Mouse (Mus musculus): ENCODE data around the gene Ccdc57.

The Ccdc57 gene

DNA sequence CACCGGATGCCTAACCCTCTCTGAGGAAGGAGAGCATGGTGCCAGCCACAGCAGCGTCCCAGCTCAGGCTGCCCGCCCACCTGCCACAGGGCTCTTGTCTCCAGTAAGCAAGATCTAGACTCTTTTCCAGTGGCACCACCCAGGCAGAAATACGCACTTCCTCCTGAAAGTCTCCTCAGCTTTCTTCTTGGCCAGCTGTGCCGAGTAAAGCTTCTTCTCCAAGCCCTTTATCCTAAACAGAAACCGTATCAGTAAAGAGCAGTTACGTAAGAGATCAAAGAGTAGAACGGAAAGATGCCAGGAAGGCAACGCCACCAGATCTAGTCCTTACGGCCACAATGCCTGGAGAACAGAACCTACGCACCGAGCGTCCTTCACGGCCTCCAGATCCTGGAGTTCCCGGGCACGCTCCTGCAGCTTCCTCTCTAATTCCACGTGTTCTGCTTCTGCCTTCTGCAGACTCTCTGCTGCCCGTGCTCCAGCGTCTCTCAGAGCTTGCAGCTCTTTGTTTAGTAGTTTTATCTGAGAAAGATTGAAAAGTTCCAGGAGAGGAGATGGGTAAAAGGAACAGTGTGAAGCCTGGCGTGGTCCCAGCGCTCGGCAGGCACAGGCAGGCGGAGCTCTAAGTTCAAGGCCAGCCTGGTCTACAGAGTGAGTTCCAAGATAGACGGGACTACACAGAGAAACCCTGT is 29.4 kb downstream of the Ccdc57 start:
- WGBS, result 63% methylated on average over 24 of the region's 24 CpGs

DNA sequence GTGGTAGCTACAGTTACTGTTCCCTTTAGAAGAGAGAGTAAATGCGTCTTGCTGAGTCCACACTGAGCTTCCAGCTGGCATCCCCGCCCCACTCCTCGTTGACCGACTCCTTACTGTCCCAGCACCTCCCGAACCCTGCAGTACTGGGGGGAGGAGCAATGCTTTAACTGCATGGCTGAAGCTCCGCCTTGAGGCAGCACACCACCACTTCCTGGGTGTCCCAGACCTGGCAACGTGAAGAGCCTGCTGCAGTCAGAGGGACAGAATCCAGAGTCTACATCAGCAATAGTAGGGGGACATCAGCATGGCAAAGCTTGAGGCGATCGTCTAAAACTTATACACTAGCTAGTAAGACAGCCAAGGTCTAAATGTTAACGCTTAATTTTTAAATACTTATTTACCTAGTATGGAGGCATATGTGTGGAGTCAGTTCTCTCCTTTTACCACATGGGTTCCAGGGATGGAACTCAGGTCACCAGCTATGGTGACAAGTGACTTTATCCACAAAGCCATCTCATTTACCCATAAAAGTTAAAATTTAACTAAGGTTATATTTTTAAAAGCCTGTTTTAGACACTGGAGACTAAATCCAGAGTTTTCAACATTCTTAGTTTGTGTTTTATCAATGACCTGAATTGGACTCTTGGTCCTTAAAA is 30.1 kb downstream of the Ccdc57 start:
- 63% methylated on average over 10 of the region's 10 CpGs for WGBS

DNA sequence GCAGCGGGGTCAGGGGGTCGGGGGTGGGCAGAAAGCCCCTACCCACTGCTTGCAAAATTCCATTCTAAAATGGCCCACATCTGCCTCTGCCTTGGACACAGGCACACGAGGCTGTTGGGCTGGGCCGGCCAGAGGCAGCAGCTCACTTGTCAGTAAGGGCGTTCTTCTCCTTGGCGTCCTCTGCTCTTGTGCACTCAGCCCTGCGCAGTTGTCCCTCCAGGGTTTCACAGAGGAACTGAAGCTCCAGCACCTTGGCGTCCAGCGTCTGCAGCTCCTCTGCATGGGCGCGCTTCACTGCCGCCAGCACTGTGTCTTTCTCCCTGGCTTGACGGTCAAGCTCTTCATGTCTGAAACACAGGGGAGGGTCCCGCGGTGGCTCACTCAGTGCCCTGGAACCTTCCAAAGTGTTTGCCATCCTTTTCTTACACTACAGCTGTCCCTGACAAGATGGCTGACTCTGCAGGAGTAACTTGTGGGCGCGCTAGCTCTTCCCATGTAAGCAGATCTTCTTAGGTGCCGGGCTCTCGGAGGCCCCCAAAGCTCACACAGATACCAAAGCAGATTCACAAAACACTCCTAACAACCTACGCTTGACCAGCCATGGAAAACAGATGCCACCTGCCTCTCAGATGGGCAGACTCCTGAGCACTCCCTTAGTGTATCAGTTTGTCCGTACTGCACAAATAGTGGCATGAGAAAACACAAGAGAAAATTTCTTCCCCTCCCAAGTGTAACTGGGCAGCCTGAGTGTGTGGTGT is 30.8 kb downstream of the Ccdc57 start:
- 88% methylated on average over 21 of the region's 21 CpGs for WGBS

DNA sequence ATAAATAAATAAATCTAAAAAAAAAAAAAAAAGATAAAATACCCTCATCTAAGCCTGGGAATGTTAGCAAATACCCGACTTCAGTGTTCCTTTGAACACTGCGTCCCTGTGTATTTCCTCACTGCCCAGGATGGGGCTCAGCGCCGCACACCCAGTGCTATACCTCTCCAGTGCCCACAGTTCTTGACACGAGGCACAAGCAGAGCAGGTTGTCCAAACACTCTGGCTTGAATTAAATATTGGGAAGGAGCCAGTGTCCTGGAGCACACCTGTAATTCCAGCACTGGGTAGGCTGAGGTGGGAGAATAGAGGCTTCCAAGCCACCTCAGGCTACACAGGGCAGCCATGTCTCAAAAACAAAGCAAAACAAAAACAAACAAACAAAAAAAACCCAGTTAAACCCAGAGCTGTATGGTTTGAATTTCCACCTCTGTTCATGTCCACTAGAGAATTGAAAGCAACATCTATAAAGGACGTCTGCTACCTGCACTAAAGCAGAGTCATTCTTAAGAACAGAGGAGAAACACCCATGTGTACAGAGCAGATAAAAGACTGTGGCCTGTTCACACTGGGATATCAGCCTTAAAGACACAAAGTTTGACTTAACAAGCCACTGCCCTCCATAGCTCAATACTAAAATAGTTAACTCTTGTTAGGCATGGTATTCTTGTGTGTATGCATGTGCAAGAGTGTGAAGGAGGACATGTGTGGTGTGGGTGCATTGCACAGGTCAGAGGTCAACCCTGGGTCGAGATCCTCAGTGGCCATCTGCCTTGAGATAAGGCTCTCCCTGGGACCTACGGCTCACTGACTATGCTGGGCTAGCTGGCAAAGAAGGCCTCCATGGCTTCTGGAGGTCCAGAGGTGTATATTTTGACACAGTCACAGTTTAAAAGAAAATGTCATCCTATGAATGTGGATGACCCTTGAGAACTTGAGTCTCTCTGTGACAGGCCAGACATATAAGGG is 32.1 kb downstream of the Ccdc57 start:
- WGBS, result 92% methylated on average over 8 of the region's 8 CpGs

DNA sequence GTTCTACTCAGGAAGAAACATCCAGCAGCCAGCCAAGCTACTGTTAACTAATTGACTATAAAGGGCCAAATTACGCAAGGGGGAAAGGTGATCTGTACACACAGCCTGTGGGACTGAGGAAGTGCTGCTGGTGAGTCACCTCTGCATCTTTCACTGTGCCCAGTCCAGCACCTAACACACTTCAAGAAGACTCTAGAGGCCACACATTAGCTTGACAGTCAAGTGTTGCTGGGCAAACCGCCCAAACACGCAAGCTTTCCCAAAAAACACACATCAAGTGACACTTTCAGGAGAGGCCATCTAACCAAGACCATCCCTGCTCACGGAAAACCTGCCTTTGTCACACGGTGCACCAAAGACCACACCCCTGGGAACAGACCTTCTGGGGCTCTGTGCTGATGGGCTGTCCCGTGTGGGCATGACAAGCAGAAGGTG is 34.5 kb downstream of the Ccdc57 start:
- 93% methylated on average over 6 of the region's 6 CpGs for WGBS

DNA sequence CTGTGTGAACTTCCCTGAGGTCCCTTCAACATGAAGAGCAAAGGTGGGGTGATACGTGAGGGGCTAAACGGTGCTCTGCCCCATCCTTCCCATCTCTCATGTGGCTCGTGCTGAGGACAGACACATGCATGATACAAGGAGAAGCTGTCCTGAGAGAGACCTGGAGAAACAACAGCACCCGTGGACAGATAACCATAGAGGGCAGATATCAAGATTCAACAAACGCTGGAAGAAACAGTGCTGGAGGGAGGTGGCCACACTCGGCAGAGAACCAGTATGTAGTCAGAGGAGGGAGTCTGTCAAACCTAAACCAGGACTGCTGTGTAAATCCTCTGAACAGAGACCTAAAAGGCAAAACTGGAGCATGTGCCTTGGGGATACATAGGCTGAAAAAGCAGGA is 37.2 kb downstream of the Ccdc57 start:
- WGBS, result 92% methylated on average over 6 of the region's 6 CpGs

DNA sequence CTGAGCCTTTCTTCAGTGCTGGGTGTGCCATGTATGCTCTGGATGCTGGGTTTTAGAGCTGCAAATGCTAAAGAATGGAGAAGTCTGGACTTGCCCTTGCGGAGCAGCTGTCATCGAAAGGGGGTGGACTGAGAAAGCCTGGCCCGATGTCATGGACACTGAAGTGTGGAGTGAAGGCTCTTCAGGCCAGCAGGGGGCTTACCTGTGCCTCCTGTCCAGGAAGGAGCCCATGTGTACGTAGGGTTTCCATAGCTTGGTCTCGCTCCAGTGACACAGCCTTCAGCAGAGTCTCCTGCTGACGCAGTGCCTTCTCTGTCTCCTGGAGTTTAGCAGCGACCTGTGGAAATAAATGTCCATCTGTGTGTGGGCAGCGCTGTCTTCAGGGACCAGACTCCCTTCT is 38.3 kb downstream of the Ccdc57 start:
- 75% methylated on average over 8 of the region's 8 CpGs for WGBS

DNA sequence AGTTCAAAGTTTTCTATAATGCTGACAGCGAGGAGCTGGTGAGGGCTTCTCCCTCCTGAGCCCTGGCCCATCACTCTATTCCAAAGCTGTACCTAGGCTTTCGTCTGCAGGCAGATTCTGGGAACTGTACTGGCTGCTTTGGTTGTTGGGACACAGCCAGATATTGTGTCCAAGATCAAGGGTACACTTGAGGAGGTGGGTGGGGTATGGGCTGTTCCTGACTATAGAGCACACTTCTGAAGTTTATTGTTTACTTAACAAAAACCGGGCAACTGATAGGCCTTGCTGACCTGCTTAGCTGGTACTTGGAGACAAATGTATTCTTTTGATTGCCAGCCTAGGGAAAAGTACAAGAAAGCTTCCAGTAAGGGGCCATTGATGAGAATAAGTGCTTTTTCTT is 43.5 kb downstream of the Ccdc57 start:
- 62% methylated on average over 3 of the region's 3 CpGs for WGBS

DNA sequence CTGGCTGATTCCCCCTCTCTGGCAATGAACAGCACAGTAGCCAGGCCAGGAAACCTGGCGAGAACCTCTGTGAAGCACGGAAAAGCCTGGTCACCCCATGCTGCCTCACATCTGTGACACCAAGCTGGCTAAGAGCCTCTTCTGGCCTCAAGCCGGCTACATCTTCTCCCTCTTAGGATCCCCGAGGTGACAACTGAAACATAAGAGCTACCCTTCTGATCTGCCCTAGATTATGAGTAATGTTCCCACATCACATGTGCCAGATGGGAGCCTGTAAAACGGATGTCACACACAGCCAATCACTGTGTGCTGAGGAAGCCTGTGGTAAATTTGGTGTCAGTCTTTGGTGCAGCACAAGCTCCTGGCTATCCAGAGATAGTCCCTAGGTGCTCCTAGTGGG is 44.0 kb downstream of the Ccdc57 start:
- 53% methylated on average over 5 of the region's 5 CpGs for WGBS

DNA sequence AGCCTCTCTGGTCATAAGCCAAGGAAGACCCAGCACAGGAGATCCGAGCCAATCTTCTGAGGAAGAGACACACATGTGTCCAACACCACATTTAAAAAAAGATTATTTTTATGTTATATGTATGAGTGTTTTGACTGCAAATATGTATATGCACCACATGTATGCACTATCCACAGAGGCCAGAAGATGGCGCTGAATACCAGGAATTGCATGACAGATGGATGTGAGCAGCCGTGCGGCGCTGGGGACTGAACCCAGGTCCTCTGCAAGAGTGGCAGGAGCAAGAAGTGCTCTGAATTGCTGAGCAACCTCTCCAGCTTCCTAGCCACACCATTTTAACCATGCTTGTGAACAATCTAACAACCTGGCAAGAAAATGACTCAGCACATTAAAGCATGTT is 45.2 kb downstream of the Ccdc57 start:
- 90% methylated on average over 5 of the region's 5 CpGs for WGBS

DNA sequence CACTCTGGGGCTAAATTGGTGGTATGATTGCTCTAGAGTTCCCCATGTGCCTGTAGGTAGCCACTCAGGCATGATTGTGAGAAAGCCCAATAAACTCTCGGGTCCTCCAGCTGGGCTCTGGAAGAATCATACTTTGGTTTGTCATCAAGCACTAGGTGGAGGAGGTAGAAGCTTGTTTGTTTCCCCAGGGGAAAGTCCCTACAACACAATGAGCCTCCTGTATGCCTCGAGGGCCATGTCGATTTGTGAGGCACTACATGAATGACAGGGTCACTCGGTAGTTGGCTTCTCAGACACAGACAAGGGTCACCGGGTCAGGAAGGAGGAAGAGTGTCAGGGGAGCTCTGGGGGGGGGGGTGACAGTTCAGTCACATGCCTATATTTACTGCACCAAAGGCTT is 46.2 kb downstream of the Ccdc57 start:
- 74% methylated on average over 5 of the region's 5 CpGs for WGBS

DNA sequence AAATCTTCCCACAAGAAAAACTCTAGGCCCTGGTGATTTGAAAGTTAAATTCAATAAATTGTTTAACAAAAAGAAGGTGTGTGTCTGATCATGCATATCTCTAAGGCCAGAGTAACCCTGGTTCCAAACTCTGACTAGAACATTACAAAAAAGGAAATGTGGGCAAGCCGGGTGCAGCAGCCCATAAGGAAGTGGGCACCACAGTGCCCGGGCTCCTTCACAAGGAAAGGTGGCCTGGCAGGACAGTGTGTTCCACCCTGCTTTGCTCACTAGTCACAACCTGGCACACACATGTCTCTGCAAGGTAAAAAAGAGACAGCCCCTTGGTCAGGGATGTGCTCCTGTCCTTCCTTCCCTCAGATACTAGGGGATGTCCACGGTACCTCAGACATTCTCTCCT is 49.1 kb downstream of the Ccdc57 start:
- 89% methylated on average over 3 of the region's 3 CpGs for WGBS

DNA sequence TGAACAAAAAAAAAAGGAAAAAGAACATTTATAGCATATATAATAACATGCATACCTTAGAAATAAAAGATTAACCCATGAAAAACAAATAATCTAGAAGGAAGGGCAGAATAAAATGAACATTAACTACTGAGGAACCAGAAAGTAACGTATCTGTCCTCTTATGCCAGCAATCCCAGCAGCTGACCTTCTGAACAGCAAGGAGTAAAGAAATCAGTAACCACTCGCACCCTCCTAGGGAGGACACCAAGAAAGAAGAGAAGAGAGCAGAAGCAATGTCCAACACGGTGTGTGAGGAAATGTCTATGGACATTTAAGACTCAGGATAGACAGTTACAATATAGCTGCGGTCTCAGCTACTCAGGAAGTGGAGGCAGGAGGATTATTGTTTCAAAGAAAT is 49.7 kb downstream of the Ccdc57 start:
- WGBS, result 95% methylated on average over 4 of the region's 4 CpGs

DNA sequence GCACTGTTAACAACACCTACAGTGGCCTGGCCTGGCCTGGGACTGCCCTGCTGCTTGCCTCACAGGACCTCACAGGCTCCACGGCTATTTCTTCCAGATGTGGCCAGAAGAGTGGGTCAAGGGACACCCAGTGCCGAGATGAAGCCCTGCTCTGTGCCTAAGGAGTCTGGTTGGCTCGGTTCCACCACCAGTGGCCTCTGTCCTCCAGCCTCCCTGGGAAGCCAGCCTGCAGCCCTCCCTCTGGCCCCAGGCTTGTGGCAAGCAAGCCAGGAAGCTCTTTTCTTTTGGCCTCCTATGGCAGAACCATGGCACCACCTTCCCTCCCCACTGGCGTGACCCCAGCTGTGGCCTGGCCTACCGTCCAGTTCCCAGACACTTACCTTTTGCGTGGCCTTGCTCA is 59.5 kb downstream of the Ccdc57 start:
- WGBS, result 65% methylated on average over 6 of the region's 6 CpGs

DNA sequence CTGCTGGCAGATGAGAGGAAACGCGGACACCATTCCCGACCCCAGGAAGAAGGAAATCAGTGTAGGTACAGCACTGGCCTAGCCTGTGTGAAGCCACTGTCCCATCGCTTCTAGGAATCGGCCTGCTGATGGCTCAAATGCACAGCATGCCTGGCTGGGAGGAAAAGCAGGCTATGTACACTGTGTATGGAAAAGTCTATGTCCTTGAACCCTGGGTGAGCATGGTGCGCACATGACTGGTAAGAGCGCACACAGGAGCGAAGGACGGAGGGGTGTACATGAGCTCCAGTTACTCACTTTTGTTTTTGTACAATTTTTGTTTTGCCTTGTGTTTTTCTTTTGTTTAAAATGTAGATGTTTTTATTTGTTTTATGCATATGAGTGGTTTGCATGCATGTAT is 61.2 kb downstream of the Ccdc57 start:
- 97% methylated on average over 9 of the region's 9 CpGs for WGBS

DNA sequence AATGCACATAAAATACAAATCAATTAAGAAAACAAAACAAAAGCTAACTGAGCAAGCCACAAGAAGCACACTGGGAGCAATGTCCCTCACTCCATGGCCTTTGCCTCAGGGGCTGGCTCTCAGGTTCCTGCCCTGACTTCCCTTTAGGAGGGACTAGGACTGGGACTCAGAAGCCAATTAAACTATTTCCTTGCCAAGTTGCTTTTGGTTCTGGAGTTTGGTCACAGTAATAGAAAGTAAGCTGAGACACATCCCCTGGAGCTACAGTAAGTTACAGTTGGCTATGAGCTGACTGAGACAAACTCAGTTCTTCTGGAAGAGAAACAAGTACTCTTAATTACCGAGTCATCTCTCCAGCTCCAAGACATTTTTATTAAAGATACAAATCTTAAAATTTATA is 66.9 kb downstream of the Ccdc57 start:
- WGBS, result 96% methylated on average over 1 of the region's 1 CpGs

DNA sequence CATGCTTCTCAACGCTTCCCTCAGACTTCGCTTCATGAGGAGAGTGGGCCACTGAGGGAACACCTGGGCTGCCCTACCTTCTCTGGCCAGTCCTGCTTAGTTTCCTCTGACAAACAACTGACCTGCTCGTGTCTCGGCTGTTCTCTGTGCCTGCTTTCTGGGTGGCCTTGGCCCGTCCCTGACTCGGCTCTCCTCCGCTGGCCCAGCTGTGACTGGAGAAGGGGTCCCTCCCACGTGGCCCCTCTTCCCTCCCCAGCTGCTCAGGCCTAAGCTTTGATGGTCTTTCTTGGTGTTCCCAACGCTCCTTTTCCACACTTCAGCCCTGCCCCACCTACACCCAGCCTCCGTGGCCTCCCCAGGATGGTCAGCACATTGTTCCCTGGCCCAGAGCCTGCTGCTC is 69.9 kb downstream of the Ccdc57 start:
- WGBS, result 93% methylated on average over 10 of the region's 10 CpGs

DNA sequence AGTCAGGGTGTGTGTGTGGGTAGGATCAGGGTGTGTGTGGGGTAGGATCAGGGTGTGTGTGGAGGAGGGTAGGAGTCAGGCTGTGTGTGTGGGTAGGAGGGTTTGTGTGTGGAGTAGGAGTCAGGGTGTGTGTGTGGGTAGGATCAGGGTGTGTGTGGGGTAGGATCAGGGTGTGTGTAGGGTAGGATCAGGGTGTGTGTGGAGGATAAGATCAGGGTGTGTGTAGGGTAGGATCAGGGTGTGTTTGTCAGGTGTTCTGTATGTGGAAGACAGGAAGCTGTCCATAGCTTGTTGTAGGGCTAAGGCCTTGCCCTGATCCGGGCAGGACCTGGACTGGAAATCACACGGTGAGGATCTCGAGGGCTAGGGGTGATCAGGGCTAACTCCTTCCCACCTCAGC is 76.7 kb downstream of the Ccdc57 start:
- whole genome bisulfite sequencing, result 99% methylated on average over 3 of the region's 3 CpGs

DNA sequence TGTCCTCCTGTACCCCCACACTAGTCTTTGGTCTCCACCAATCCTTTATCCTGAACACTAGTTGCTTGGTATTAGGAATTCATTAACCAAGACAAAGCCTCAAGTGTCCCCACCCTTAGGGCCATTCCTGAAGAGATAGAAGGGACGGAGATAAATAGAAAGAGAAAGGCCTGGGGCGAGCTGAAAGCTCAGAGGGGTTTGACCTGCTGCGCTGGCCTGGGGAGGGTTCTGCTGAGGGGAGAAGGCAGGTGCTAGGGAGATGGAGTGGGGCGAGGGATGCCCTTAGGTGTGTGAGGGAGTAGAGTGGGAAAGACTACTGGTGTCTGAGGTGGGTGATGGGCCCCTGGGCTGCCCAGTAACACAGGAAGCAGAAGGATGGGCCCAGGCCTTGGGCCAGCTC is 78.9 kb downstream of the Ccdc57 start:
- WGBS, result 89% methylated on average over 4 of the region's 4 CpGs

DNA sequence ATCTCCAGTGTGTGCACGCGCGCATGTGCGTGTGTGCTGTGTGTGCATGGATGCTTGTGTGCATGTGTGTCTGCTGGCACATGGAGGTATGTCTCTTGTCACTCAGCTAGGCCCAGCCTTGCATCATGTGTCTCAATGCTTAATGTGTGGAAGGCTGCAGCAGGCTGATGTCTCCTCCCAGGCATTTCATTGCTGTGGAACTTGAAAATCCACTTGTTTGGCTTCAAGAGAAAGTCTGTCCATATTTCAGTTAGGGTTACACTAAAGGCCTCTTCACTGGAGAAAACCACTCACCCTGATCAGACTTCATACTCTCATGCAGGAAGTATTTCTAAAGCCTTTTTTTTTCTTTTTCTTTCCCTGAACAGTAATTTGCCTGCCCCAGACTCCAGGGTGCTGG is 79.5 kb downstream of the Ccdc57 start:
- WGBS, result 97% methylated on average over 4 of the region's 4 CpGs

DNA sequence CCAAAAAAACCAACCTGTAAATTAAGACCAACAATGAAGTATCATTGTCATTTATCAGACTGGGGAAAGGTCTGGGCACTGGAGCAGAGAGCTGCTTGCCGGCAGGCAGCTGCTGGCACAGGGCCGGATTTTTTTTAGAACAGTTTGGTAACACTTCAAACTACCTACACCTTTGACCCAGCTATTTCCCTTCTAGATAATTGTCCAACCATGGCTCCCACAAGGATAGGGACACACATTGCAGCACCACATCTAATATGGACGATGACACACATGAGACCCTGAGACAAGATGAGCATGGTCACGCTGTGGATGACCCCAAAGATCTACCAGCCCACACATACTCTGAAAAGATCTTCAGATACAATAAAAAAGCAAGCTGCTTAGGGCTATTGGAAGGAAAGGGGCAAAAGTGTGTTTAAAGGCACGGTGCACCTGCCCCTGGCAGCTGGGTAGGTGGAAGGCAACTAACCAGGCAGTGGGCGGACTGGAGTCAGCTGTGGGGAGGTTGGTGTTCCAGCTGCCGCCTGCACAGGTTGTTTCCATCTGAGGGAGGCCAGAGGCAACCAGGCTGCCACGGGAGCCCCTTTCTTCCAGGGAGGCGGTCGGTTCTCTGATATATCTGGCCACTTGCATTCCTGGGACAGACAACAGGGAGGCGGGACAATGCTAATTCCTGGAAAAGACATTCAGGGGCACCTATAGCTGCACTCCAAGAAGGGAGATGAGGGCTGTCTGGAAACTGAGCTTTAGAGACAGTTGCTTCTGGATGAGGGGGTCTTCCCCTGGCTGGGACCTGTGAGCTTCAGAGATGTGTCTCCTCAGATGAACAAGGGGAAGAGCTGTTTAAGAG is 80.4 kb downstream of the Ccdc57 start:
- 66% methylated on average over 11 of the region's 11 CpGs for WGBS
